Mouse (Mus musculus): ENCODE measurements around the gene Dpysl4. TPM values are rescaled to one million over a fixed set of nuclear protein-coding genes. Genes with fewer than 3 reads are reported as not detected.

Dpysl4 gene
- polyA plus RNA-seq, 1 experiment from 2014 or later: 318 TPM

- Histone ChIP-seq H3K4me2 (ENCODE audit: low read depth) (no peak overlapping the region), H3K27me3 (ENCODE audit: control insufficient read depth, insufficient read depth, low read length) (no peaks in the 10 kb centered on the region), H3K9me3 (ENCODE audit: control insufficient read depth, low read length) (no peaks in the 10 kb centered on the region), H3K4me1 (ENCODE audit: control insufficient read depth, insufficient read depth, low read length) (no peaks in the 10 kb centered on the region), H3K27ac (ENCODE audit: low read depth, low read length) (no peak overlapping the region), H3K36me3 (ENCODE audit: control insufficient read depth, insufficient read depth, low read length) (peaks cover 3% of the 10 kb centered on the region; the same call in 1 of the 2 replicates), H3K4me3 (ENCODE audit: low read depth, low read length) (no peak overlapping the region), H3K9ac (ENCODE audit: low read length) (no peak overlapping the region)
- WGBS: 57% methylated on average over 9 of the region's 10 CpGs
- ATAC-seq (ENCODE audit: insufficient read depth, low FRiP score, low TSS enrichment) (peak; percentile 49), DNase-seq (ENCODE audit: low spot score) (peak; percentile 56)
Observed at GRCm38 (mm10) chr7:139103960-139104381, 18.2 kb downstream of the Dpysl4 start.

GRCm38 (mm10) chr7:139105076-139105475, 19.3 kb downstream of the Dpysl4 start:
- Histone ChIP-seq H3K4me2 (ENCODE audit: low read depth) (no peak overlapping the region), H3K36me3 (ENCODE audit: control insufficient read depth, insufficient read depth, low read length) (no peaks in the 10 kb centered on the region), H3K27ac (ENCODE audit: low read depth, low read length) (no peak overlapping the region), H3K27me3 (ENCODE audit: control insufficient read depth, insufficient read depth, low read length) (no peaks in the 10 kb centered on the region), H3K4me1 (ENCODE audit: control insufficient read depth, insufficient read depth, low read length) (no peaks in the 10 kb centered on the region), H3K4me3 (ENCODE audit: low read depth, low read length) (no peak overlapping the region), H3K9me3 (ENCODE audit: control insufficient read depth, low read length) (no peaks in the 10 kb centered on the region), H3K9ac (ENCODE audit: low read length) (no peak overlapping the region)
- 79% methylated on average over 5 of the region's 5 CpGs for WGBS
- ATAC-seq (ENCODE audit: insufficient read depth, low FRiP score, low TSS enrichment) (no peak), DNase-seq (ENCODE audit: low spot score) (no peak)

DNA sequence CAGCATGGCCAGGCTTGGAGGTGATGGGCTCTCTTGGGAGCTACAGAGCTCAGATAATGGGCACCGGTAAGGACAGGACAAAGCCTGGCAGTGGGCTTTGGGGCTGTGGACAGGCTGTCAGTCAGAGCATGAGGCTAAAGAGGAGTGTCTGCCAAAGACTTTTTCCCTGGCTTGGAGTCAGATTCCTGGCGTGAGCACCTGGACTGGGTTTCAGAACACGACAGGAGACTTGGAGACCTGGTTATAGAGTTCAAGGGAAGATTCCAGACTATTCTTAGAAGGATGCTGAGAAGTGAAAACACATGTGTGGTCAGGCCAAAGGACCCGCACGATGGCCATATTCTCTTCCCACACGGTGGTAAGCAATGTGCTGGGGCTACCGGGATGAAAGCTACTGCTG, 19.9 kb downstream of the Dpysl4 start:
- no peaks in the 10 kb centered on the region for H3K36me3 ChIP-seq (ENCODE audit: control insufficient read depth, insufficient read depth, low read length)
- ATAC-seq (ENCODE audit: insufficient read depth, low FRiP score, low TSS enrichment): no peak
- H3K4me1 ChIP-seq (ENCODE audit: control insufficient read depth, insufficient read depth, low read length): no peaks in the 10 kb centered on the region
- no peaks in the 10 kb centered on the region for H3K27me3 ChIP-seq (ENCODE audit: control insufficient read depth, insufficient read depth, low read length)
- H3K4me3 ChIP-seq (ENCODE audit: low read depth, low read length): no peak overlapping the region
- H3K4me2 ChIP-seq (ENCODE audit: low read depth): no peak overlapping the region
- WGBS: 89% methylated on average over 7 of the region's 7 CpGs
- H3K9me3 ChIP-seq (ENCODE audit: control insufficient read depth, low read length): no peaks in the 10 kb centered on the region
- H3K27ac ChIP-seq (ENCODE audit: low read depth, low read length): no peak overlapping the region
- no peak for DNase-seq (ENCODE audit: low spot score)
- no peak overlapping the region for H3K9ac ChIP-seq (ENCODE audit: low read length)

DNA sequence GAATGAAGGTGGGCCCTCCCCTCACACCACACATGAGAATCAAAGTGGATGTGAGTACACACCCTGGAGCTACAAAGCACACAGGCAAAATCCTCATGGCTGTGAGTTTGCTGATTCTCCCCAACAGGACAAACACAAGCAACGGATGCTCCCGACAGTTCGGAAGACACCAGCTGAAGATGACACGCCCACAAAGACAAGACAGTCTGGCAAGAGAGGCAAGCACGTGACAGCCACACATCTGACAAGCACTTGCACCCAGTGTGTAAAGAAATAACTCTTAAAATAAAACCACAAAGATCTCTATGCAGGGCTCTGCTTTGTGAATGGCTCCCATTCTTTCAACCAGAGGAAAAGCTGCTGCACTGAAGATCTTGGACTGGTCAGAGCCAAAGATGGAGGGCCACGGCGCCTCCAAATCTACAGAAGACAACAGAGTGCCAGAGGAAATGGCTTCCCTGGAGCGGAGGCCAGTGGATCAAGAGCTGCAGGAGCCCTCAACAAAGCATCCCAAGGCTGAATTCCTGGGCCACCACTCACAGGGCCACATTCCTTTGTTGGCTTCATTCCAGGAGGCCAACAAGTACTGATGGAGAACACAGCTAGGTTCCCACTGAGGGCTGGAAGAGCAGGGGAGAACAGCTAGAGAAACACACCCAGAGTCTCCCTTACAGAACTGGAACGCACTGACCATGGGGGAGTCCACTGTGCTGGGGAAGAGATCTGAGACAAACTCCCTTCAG, 22.3 kb downstream of the Dpysl4 start:
- Histone ChIP-seq H3K4me2 (ENCODE audit: low read depth) (no peak overlapping the region), H3K36me3 (ENCODE audit: control insufficient read depth, insufficient read depth, low read length) (no peaks in the 10 kb centered on the region), H3K9me3 (ENCODE audit: control insufficient read depth, low read length) (no peaks in the 10 kb centered on the region), H3K4me3 (ENCODE audit: low read depth, low read length) (no peak overlapping the region), H3K27me3 (ENCODE audit: control insufficient read depth, insufficient read depth, low read length) (no peaks in the 10 kb centered on the region), H3K9ac (ENCODE audit: low read length) (no peak overlapping the region), H3K4me1 (ENCODE audit: control insufficient read depth, insufficient read depth, low read length) (no peaks in the 10 kb centered on the region), H3K27ac (ENCODE audit: low read depth, low read length) (no peak overlapping the region)
- ATAC-seq (ENCODE audit: insufficient read depth, low FRiP score, low TSS enrichment) (no peak), DNase-seq (ENCODE audit: low spot score) (no peak)
- 84% methylated on average over 9 of the region's 9 CpGs for WGBS

- DNase-seq (ENCODE audit: low spot score): peak; percentile 86
- no peaks in the 10 kb centered on the region for H3K36me3 ChIP-seq (ENCODE audit: control insufficient read depth, insufficient read depth, low read length)
- no peaks in the 10 kb centered on the region for H3K27me3 ChIP-seq (ENCODE audit: control insufficient read depth, insufficient read depth, low read length)
- no peak overlapping the region for H3K4me3 ChIP-seq (ENCODE audit: low read depth, low read length)
- ATAC-seq (ENCODE audit: insufficient read depth, low FRiP score, low TSS enrichment): peak; percentile 71
- H3K4me1 ChIP-seq (ENCODE audit: control insufficient read depth, insufficient read depth, low read length): no peaks in the 10 kb centered on the region
- 47% methylated on average over 13 of the region's 13 CpGs for WGBS
- no peak overlapping the region for H3K9ac ChIP-seq (ENCODE audit: low read length)
- H3K27ac ChIP-seq (ENCODE audit: low read depth, low read length): no peak overlapping the region
- no peak overlapping the region for H3K4me2 ChIP-seq (ENCODE audit: low read depth)
- H3K9me3 ChIP-seq (ENCODE audit: control insufficient read depth, low read length): no peaks in the 10 kb centered on the region
Observed at GRCm38 (mm10) chr7:139119152-139119774, 33.5 kb downstream of the Dpysl4 start.

- Histone ChIP-seq H3K9ac (ENCODE audit: low read length) (no peak overlapping the region), H3K27ac (ENCODE audit: low read depth, low read length) (no peak overlapping the region), H3K4me3 (ENCODE audit: low read depth, low read length) (no peak overlapping the region), H3K4me1 (ENCODE audit: control insufficient read depth, insufficient read depth, low read length) (no peaks in the 10 kb centered on the region), H3K27me3 (ENCODE audit: control insufficient read depth, insufficient read depth, low read length) (no peaks in the 10 kb centered on the region), H3K36me3 (ENCODE audit: control insufficient read depth, insufficient read depth, low read length) (no peaks in the 10 kb centered on the region), H3K9me3 (ENCODE audit: control insufficient read depth, low read length) (no peaks in the 10 kb centered on the region), H3K4me2 (ENCODE audit: low read depth) (no peak overlapping the region)
- 77% methylated on average over 2 of the region's 2 CpGs for WGBS
- ATAC-seq (ENCODE audit: insufficient read depth, low FRiP score, low TSS enrichment): 0 out of 2 replicates have a peak, but pooled peaks have one; percentile 13
- DNase-seq (ENCODE audit: low spot score): no peak
Observed at GRCm38 (mm10) chr7:139119775-139120153, 34.0 kb downstream of the Dpysl4 start.

- Histone ChIP-seq H3K9me3 (ENCODE audit: control insufficient read depth, low read length) (no peaks in the 10 kb centered on the region), H3K4me3 (ENCODE audit: low read depth, low read length) (no peak overlapping the region), H3K9ac (ENCODE audit: low read length) (no peak overlapping the region), H3K4me2 (ENCODE audit: low read depth) (no peak overlapping the region), H3K36me3 (ENCODE audit: control insufficient read depth, insufficient read depth, low read length) (no peaks in the 10 kb centered on the region), H3K27me3 (ENCODE audit: control insufficient read depth, insufficient read depth, low read length) (no peaks in the 10 kb centered on the region), H3K4me1 (ENCODE audit: control insufficient read depth, insufficient read depth, low read length) (peaks cover 7% of the 10 kb centered on the region), H3K27ac (ENCODE audit: low read depth, low read length) (no peak overlapping the region)
- ATAC-seq (ENCODE audit: insufficient read depth, low FRiP score, low TSS enrichment) (no peak), DNase-seq (ENCODE audit: low spot score) (no peak)
- 94% methylated on average over 4 of the region's 4 CpGs for WGBS
Observed at GRCm38 (mm10) chr7:139125881-139126280, 40.1 kb downstream of the Dpysl4 start.

GRCm38 (mm10) chr7:139126549-139126948, 40.7 kb downstream of the Dpysl4 start:
- DNase-seq (ENCODE audit: low spot score) (no peak), ATAC-seq (ENCODE audit: insufficient read depth, low FRiP score, low TSS enrichment) (no peak)
- no peak overlapping the region for H3K4me2 ChIP-seq (ENCODE audit: low read depth)
- H3K27me3 ChIP-seq (ENCODE audit: control insufficient read depth, insufficient read depth, low read length): no peaks in the 10 kb centered on the region
- H3K4me3 ChIP-seq (ENCODE audit: low read depth, low read length): no peak overlapping the region
- H3K4me1 ChIP-seq (ENCODE audit: control insufficient read depth, insufficient read depth, low read length): peaks cover 7% of the 10 kb centered on the region
- no peaks in the 10 kb centered on the region for H3K36me3 ChIP-seq (ENCODE audit: control insufficient read depth, insufficient read depth, low read length)
- H3K9ac ChIP-seq (ENCODE audit: low read length): no peak overlapping the region
- no peak overlapping the region for H3K27ac ChIP-seq (ENCODE audit: low read depth, low read length)
- no peaks in the 10 kb centered on the region for H3K9me3 ChIP-seq (ENCODE audit: control insufficient read depth, low read length)
- 87% methylated on average over 7 of the region's 7 CpGs for WGBS

DNA sequence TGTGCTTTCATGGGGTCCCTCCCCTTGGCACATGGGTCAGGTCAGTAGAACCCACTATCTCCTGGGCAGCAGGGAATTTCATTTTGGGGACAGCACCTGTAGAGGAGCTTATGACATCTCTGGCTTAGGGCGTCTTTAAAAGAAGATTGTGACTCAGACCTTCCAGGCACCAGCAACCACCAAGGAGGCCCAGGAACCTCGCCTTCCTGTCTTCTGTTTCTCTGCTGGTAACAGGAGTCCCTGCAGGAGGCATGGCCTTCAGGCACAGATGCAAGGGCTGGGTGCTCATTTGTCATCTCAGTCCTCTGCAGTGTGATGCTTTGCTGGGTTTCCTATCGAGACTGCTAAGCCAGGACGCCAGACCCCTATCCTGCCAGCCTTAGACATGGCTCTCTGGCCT, 43.2 kb downstream of the Dpysl4 start:
- peaks cover 7% of the 10 kb centered on the region for H3K4me1 ChIP-seq (ENCODE audit: control insufficient read depth, insufficient read depth, low read length)
- H3K36me3 ChIP-seq (ENCODE audit: control insufficient read depth, insufficient read depth, low read length): no peaks in the 10 kb centered on the region
- H3K9me3 ChIP-seq (ENCODE audit: control insufficient read depth, low read length): no peaks in the 10 kb centered on the region
- 83% methylated on average over 4 of the region's 4 CpGs for WGBS
- DNase-seq (ENCODE audit: low spot score) (no peak), ATAC-seq (ENCODE audit: insufficient read depth, low FRiP score, low TSS enrichment) (no peak)
- no peak overlapping the region for H3K4me2 ChIP-seq (ENCODE audit: low read depth)
- no peak overlapping the region for H3K4me3 ChIP-seq (ENCODE audit: low read depth, low read length)
- H3K27me3 ChIP-seq (ENCODE audit: control insufficient read depth, insufficient read depth, low read length): no peaks in the 10 kb centered on the region
- no peak overlapping the region for H3K9ac ChIP-seq (ENCODE audit: low read length)
- no peak overlapping the region for H3K27ac ChIP-seq (ENCODE audit: low read depth, low read length)

Data from neural tube, embryonic 11.5 days (tissue).